Mouse (Mus musculus) NIH3T3 (cell line): ENCODE measurements around the gene Efna3.

Experiments
- DNase-seq: peaks from one replicate; pipeline ENCODE4 v3.0.0-alpha.2; 2012; ENCODE audit warnings: low read depth

Efna3 gene

GRCm38 (mm10) chr3:89337721-89338578 lies 15.2 kb upstream of the Efna3 start, which contains the start of gene Efna4:
Efna4 (minus strand) TSS chr3:89338028.
- peak; percentile 84 for DNase-seq

- peak; percentile 36 for DNase-seq
These were observed 14.4 kb upstream of the Efna3 start for GRCm38 (mm10) chr3:89337062-89337720.

GRCm38 (mm10) chr3:89336529-89336928 lies 13.8 kb upstream of the Efna3 start:
- DNase-seq: no peak

- DNase-seq: no peak
These were observed 10.3 kb upstream of the Efna3 start for GRCm38 (mm10) chr3:89333053-89333452.

GRCm38 (mm10) chr3:89332476-89332875 lies 9.7 kb upstream of the Efna3 start:
- DNase-seq: no peak

GRCm38 (mm10) chr3:89332013-89332412 lies 9.2 kb upstream of the Efna3 start:
- no peak for DNase-seq

GRCm38 (mm10) chr3:89331561-89331960 lies 8.8 kb upstream of the Efna3 start:
- DNase-seq: no peak

GRCm38 (mm10) chr3:89330948-89331347 lies 8.2 kb upstream of the Efna3 start:
- DNase-seq: no peak

- no peak for DNase-seq
These were observed 7.6 kb upstream of the Efna3 start for GRCm38 (mm10) chr3:89330346-89330745.

GRCm38 (mm10) chr3:89328623-89329022 lies 5.9 kb upstream of the Efna3 start:
- DNase-seq: no peak

- no peak for DNase-seq
These were observed 4.7 kb upstream of the Efna3 start for GRCm38 (mm10) chr3:89327371-89327870.

- no peak for DNase-seq
These were observed 3.1 kb upstream of the Efna3 start for GRCm38 (mm10) chr3:89325882-89326281.

GRCm38 (mm10) chr3:89322131-89322500 lies 649 bp downstream of the Efna3 start:
- peak; percentile 24 for DNase-seq

GRCm38 (mm10) chr3:89321183-89322130 lies 1.3 kb downstream of the Efna3 start:
- DNase-seq: no peak

GRCm38 (mm10) chr3:89320581-89321182 lies 2.1 kb downstream of the Efna3 start:
- DNase-seq: peak; percentile 35

- no peak for DNase-seq
These were observed 3.0 kb downstream of the Efna3 start for GRCm38 (mm10) chr3:89319591-89320350.

- no peak for DNase-seq
These were observed 3.7 kb downstream of the Efna3 start for GRCm38 (mm10) chr3:89318971-89319590.

- DNase-seq: no peak
These were observed 4.4 kb downstream of the Efna3 start for GRCm38 (mm10) chr3:89318316-89318715.

- no peak for DNase-seq
These were observed 5.5 kb downstream of the Efna3 start for GRCm38 (mm10) chr3:89317246-89317645.

GRCm38 (mm10) chr3:89316833-89317232 lies 5.9 kb downstream of the Efna3 start:
- peak; percentile 94 for DNase-seq
